Mouse (Mus musculus): ENCODE results near the gene Snap25.

Snap25 gene

DNA sequence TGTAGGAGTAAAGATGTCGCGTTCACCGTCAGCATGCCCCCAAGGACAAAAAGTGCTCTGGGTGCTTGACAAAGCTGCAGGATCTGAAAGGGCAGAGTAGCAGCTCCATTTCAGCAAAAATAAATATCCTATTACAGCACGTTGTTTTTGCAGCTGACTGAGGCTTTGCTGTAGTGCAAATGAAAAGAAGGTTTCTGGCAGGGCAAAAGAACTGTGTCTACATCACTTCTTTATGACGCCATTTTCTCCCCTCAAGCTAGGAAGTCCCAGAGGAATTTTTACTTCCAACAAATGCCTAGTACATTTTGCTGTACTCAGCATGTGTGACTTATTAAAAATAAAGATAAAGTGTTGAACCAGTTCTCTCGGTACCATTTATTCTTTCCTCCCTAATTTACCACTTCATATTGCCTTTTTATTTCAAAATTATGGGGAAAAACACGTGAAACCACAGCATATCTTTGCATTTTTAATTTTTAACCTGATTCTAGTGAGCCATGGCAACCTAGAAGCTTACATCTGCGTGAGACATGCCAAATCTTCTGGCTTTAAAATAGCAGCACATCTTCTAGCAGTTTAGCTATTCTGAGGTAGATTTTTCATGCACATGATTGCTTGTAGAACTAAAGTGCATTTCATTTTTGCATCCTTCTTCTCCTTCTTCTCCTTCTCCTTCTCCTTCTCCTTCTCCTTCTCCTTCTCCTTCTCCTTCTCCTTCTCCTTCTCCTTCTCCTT, 94.9 kb downstream of the Snap25 start:
- peak; percentile 77 for DNase-seq (ENCODE audit: low read depth, low spot score)

DNA sequence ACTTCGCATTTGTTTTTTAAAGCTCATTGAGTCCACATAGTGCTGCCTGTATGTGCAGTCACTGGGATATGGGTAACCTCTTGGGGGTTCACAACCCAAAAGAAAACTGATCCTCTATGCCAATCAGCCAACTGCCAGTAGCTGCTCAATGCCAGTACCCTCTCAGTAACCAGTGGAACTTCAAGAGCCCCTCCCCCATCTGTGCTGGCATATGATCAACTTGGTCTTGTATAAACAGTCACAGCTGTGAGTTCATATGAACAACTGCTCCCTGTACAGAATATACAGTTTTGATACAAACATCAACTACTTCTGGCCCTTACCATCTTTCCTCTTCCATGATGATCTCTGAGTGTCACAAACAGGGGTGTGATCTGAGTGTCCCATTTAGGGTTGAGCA, 98.1 kb downstream of the Snap25 start:
- no peak for DNase-seq (ENCODE audit: low read depth, low spot score)

DNA sequence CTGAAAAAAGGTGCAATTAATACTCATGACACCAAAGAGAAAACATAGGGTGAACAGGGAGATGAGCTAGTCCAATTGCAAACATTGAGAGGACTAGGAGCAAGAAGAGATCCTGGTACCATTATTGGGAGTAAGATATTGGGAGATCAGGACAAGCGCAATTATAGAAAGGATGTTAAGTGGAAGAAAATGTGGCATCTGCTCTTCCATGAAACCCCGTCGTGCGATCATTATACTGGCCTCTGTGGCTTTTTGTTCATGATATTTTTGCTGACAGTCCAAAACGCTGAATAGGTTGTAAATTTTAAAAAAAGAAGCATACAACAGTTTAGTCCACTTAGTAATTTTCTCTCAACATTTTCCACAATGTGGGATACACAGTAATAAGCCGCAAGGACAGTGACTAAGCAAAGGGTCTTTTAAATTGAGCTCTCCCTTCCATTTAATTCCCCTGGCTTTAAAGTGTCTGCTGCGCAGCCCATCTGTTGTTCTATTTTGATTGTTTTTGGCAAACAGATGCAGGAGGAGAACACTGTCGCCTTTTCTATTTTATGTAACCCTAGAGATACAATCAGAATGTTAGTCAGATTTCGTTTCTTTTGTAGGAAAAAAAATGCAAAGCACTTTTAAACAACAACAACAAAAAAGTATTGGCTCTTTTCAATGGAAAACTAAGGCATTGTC, 103.6 kb downstream of the Snap25 start:
- peak; percentile 49 for DNase-seq (ENCODE audit: low read depth, low spot score)

DNA sequence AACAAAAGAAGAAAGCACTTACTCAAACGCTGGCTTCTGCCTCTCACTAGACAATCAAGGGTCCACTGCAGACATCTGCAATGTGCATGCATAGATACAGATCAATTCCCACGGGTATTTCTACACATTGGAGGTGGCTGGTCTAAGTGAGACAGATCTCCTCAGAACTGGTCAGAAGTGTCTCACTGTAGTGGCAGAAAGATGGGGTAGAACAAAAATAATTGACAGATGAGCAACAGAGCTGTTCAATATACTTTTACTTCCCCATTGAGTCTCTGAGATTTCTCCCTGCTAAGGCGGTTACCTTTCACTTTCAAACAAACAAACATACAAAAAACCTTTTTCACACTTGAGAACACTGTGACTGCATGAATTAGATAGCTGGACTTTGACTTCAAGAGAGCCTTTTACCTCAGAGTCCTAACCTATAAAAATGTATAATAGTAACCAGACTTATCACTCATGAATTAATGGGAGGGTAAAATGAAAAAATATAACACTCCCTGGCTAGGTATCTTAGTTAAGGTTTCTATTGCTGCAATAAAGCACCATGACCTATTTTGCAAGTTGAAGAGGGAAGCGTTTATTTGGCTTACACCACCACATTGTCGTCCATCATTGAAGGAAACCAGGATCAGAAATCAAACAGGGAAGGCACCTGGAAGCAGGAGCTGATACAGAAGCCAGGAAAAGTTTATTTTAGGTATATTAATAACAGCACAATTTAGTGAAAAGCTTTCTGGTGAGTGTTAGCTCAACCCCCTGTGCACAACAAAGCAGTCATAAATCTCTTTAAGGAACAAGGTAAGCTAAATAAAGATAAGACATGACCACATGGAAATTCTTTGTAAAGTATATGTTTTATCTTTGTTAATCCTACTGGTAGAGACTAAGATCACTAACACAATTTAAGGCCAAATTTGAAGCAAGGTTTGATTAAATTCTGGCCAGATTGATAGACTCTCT, 110.8 kb downstream of the Snap25 start:
- DNase-seq (ENCODE audit: low read depth, low spot score) = no peak

DNA sequence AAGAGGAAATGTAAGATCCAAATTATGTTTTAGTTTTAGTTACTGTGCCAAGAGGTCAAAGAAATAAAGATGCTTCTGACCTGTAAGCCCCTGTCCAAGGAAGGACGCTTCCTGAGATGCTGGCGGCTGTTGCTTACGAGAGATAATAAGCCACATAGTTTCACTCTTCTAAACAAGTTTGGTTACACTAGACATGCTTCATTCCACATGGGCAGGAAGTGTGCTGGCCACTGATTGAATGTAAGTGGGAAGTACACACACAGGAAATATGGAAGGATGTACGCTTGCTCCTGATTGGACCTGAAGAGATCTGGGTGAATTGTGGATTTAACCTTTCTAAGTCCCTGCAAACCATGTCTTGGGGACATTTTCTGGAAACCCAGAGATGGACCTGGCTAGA, 114.4 kb downstream of the Snap25 start:
- DNase-seq (ENCODE audit: low read depth, low spot score) = no peak
